Mouse (Mus musculus): Measurements from ENCODE around the gene Gpr108. TPM values are rescaled to one million over a fixed set of nuclear protein-coding genes. Genes with fewer than 3 reads are reported as not detected.

The Gpr108 gene
- polyA plus RNA-seq, 1 experiment from 2014 or later = 21.1 TPM

- H3K4me2 ChIP-seq (ENCODE audit: low read length) = no peak overlapping the region
- WGBS = 83% methylated on average over 4 of the region's 4 CpGs
- no peak overlapping the region for H3K27ac ChIP-seq (ENCODE audit: low read length)
- H3K9me3 ChIP-seq (replicated peaks; ENCODE audit: control insufficient read depth, low read length, poor library complexity, severe bottlenecking) = no peaks in the 10 kb centered on the region
- H3K36me3 ChIP-seq (ENCODE audit: control insufficient read depth, insufficient read depth, low read length) = no peaks in the 10 kb centered on the region
- H3K4me1 ChIP-seq (ENCODE audit: control insufficient read depth, insufficient read depth, low read length) = no peaks in the 10 kb centered on the region
- ATAC-seq = no peak
- no peak overlapping the region for H3K9ac ChIP-seq (ENCODE audit: low read depth, low read length)
- no peaks in the 10 kb centered on the region for H3K27me3 ChIP-seq (ENCODE audit: control insufficient read depth, insufficient read depth, low read depth, low read length)
- no peak overlapping the region for H3K4me3 ChIP-seq (ENCODE audit: low read depth, low read length)
Measured at GRCm38 (mm10) chr17:57209330-57209729, 38.9 kb downstream of the Gpr108 start.

GRCm38 (mm10) chr17:57207938-57208337, 40.3 kb downstream of the Gpr108 start:
- Histone ChIP-seq H3K4me2 (ENCODE audit: low read length) (no peak overlapping the region), H3K4me3 (ENCODE audit: low read depth, low read length) (no peak overlapping the region), H3K27me3 (ENCODE audit: control insufficient read depth, insufficient read depth, low read depth, low read length) (no peaks in the 10 kb centered on the region), H3K27ac (ENCODE audit: low read length) (no peak overlapping the region), H3K36me3 (ENCODE audit: control insufficient read depth, insufficient read depth, low read length) (no peaks in the 10 kb centered on the region), H3K4me1 (ENCODE audit: control insufficient read depth, insufficient read depth, low read length) (no peaks in the 10 kb centered on the region), H3K9ac (ENCODE audit: low read depth, low read length) (no peak overlapping the region), H3K9me3 (replicated peaks; ENCODE audit: control insufficient read depth, low read length, poor library complexity, severe bottlenecking) (no peaks in the 10 kb centered on the region)
- ATAC-seq = no peak
- WGBS = 92% methylated on average over 3 of the region's 3 CpGs

GRCm38 (mm10) chr17:57201841-57202724, 46.2 kb downstream of the Gpr108 start:
- no peak for ATAC-seq
- H3K4me1 ChIP-seq (ENCODE audit: control insufficient read depth, insufficient read depth, low read length) = no peaks in the 10 kb centered on the region
- 87% methylated on average over 10 of the region's 10 CpGs for WGBS
- H3K27me3 ChIP-seq (ENCODE audit: control insufficient read depth, insufficient read depth, low read depth, low read length) = no peaks in the 10 kb centered on the region
- H3K4me2 ChIP-seq (ENCODE audit: low read length) = no peak overlapping the region
- H3K27ac ChIP-seq (ENCODE audit: low read length) = no peak overlapping the region
- no peaks in the 10 kb centered on the region for H3K36me3 ChIP-seq (ENCODE audit: control insufficient read depth, insufficient read depth, low read length)
- H3K9ac ChIP-seq (ENCODE audit: low read depth, low read length) = no peak overlapping the region
- H3K4me3 ChIP-seq (ENCODE audit: low read depth, low read length) = no peak overlapping the region
- H3K9me3 ChIP-seq (replicated peaks; ENCODE audit: control insufficient read depth, low read length, poor library complexity, severe bottlenecking) = no peaks in the 10 kb centered on the region

GRCm38 (mm10) chr17:57198252-57198651, 50.0 kb downstream of the Gpr108 start:
- no peaks in the 10 kb centered on the region for H3K4me1 ChIP-seq (ENCODE audit: control insufficient read depth, insufficient read depth, low read length)
- no peak overlapping the region for H3K4me2 ChIP-seq (ENCODE audit: low read length)
- no peak for ATAC-seq
- no peak overlapping the region for H3K4me3 ChIP-seq (ENCODE audit: low read depth, low read length)
- no peaks in the 10 kb centered on the region for H3K9me3 ChIP-seq (replicated peaks; ENCODE audit: control insufficient read depth, low read length, poor library complexity, severe bottlenecking)
- 88% methylated on average over 3 of the region's 3 CpGs for WGBS
- no peak overlapping the region for H3K9ac ChIP-seq (ENCODE audit: low read depth, low read length)
- H3K36me3 ChIP-seq (ENCODE audit: control insufficient read depth, insufficient read depth, low read length) = no peaks in the 10 kb centered on the region
- no peaks in the 10 kb centered on the region for H3K27me3 ChIP-seq (ENCODE audit: control insufficient read depth, insufficient read depth, low read depth, low read length)
- no peak overlapping the region for H3K27ac ChIP-seq (ENCODE audit: low read length)

GRCm38 (mm10) chr17:57195326-57196010, 52.8 kb downstream of the Gpr108 start:
- H3K4me3 ChIP-seq (ENCODE audit: low read depth, low read length) = no peak overlapping the region
- WGBS = 82% methylated on average over 8 of the region's 8 CpGs
- H3K27me3 ChIP-seq (ENCODE audit: control insufficient read depth, insufficient read depth, low read depth, low read length) = no peaks in the 10 kb centered on the region
- H3K4me2 ChIP-seq (ENCODE audit: low read length) = no peak overlapping the region
- no peaks in the 10 kb centered on the region for H3K9me3 ChIP-seq (replicated peaks; ENCODE audit: control insufficient read depth, low read length, poor library complexity, severe bottlenecking)
- ATAC-seq = no peak
- H3K36me3 ChIP-seq (ENCODE audit: control insufficient read depth, insufficient read depth, low read length) = no peaks in the 10 kb centered on the region
- no peaks in the 10 kb centered on the region for H3K4me1 ChIP-seq (ENCODE audit: control insufficient read depth, insufficient read depth, low read length)
- H3K9ac ChIP-seq (ENCODE audit: low read depth, low read length) = no peak overlapping the region
- H3K27ac ChIP-seq (ENCODE audit: low read length) = no peak overlapping the region

GRCm38 (mm10) chr17:57194771-57195170, 53.5 kb downstream of the Gpr108 start:
- Histone ChIP-seq H3K9me3 (replicated peaks; ENCODE audit: control insufficient read depth, low read length, poor library complexity, severe bottlenecking) (no peaks in the 10 kb centered on the region), H3K9ac (ENCODE audit: low read depth, low read length) (no peak overlapping the region)
- no peak for ATAC-seq

GRCm38 (mm10) chr17:57194041-57194507, 54.2 kb downstream of the Gpr108 start, which contains the start of gene Tnfsf14:
TSS of gene Tnfsf14 (minus strand) at chr17:57194177.
- no peak for ATAC-seq
- H3K36me3 ChIP-seq (ENCODE audit: control insufficient read depth, insufficient read depth, low read length) = no peaks in the 10 kb centered on the region
- no peaks in the 10 kb centered on the region for H3K4me1 ChIP-seq (ENCODE audit: control insufficient read depth, insufficient read depth, low read length)
- 82% methylated on average over 11 of the region's 11 CpGs for WGBS
- H3K27ac ChIP-seq (ENCODE audit: low read length) = no peak within 1 kb of the TSS
- H3K9me3 ChIP-seq (replicated peaks; ENCODE audit: control insufficient read depth, low read length, poor library complexity, severe bottlenecking) = no peaks in the 10 kb centered on the region
- no peak within 1 kb of the TSS for H3K4me2 ChIP-seq (ENCODE audit: low read length)
- H3K4me3 ChIP-seq (ENCODE audit: low read depth, low read length) = no peak within 1 kb of the TSS
- H3K9ac ChIP-seq (ENCODE audit: low read depth, low read length) = no peak within 1 kb of the TSS
- H3K27me3 ChIP-seq (ENCODE audit: control insufficient read depth, insufficient read depth, low read depth, low read length) = no peaks in the 10 kb centered on the region

More at GRCm38 (mm10) chr17:57194771-57195170, 53.5 kb downstream of the Gpr108 start:
- H3K4me1 ChIP-seq (ENCODE audit: control insufficient read depth, insufficient read depth, low read length) = no peaks in the 10 kb centered on the region
- H3K4me3 ChIP-seq (ENCODE audit: low read depth, low read length) = no peak overlapping the region
- WGBS = 80% methylated on average over 3 of the region's 3 CpGs
- H3K27ac ChIP-seq (ENCODE audit: low read length) = no peak overlapping the region
- H3K36me3 ChIP-seq (ENCODE audit: control insufficient read depth, insufficient read depth, low read length) = no peaks in the 10 kb centered on the region
- no peak overlapping the region for H3K4me2 ChIP-seq (ENCODE audit: low read length)
- H3K27me3 ChIP-seq (ENCODE audit: control insufficient read depth, insufficient read depth, low read depth, low read length) = no peaks in the 10 kb centered on the region

- Histone ChIP-seq H3K9me3 (replicated peaks; ENCODE audit: control insufficient read depth, low read length, poor library complexity, severe bottlenecking) (no peaks in the 10 kb centered on the region), H3K36me3 (ENCODE audit: control insufficient read depth, insufficient read depth, low read length) (no peaks in the 10 kb centered on the region), H3K4me1 (ENCODE audit: control insufficient read depth, insufficient read depth, low read length) (no peaks in the 10 kb centered on the region), H3K27ac (ENCODE audit: low read length) (no peak overlapping the region), H3K4me3 (ENCODE audit: low read depth, low read length) (no peak overlapping the region), H3K27me3 (ENCODE audit: control insufficient read depth, insufficient read depth, low read depth, low read length) (no peaks in the 10 kb centered on the region), H3K9ac (ENCODE audit: low read depth, low read length) (no peak overlapping the region), H3K4me2 (ENCODE audit: low read length) (no peak overlapping the region)
- 91% methylated on average over 12 of the region's 12 CpGs for WGBS
- ATAC-seq = no peak
Measured at GRCm38 (mm10) chr17:57188510-57189192, 59.6 kb downstream of the Gpr108 start.
